Mouse (Mus musculus) CH12.LX (cell line): Measurements from ENCODE around the gene Brsk2. TPM values are rescaled to one million over a fixed set of nuclear protein-coding genes. Genes with fewer than 3 reads are reported as not detected.

Experiments
- DNase-seq: peaks from one replicate; pipeline ENCODE4 v3.0.0-alpha.2; 2013; ENCODE audit errors: extremely low read depth
- H3K27ac ChIP-seq: 2 replicates; pipeline ENCODE4 v1.5.1; 2012; ENCODE audit warnings: low read depth, mild to moderate bottlenecking, control low read depth, moderate library complexity; ENCODE audit not compliant: insufficient read depth
- H3K27me3 ChIP-seq: replicated peaks from 2 replicates; pipeline ENCODE3; 2012; ENCODE audit warnings: inconsistent platforms
- H3K36me3 ChIP-seq, 2 experiments: replicated peaks in 1 of 2; 2 replicates each; pipeline versions ENCODE3 to v1.6.1; 2012; ENCODE audit warnings: inconsistent platforms in 1 of 2, low read length in 1 of 2, mild to moderate bottlenecking in 1 of 2, mixed read lengths in 1 of 2, moderate library complexity in 1 of 2; ENCODE audit not compliant: control insufficient read depth in 1 of 2, insufficient read depth in 1 of 2
- H3K4me1 ChIP-seq, 2 experiments: 2 replicates each; pipeline ENCODE4 v1.6.1; 2012; ENCODE audit warnings: inconsistent platforms in 1 of 2, moderate library complexity in 1 of 2; ENCODE audit not compliant: insufficient read depth in 2 of 2, control insufficient read depth in 1 of 2
- H3K4me2 ChIP-seq: 2 replicates; pipeline ENCODE4 v1.6.1; 2012; ENCODE audit warnings: low read depth, mild to moderate bottlenecking, control low read depth; ENCODE audit not compliant: poor library complexity, insufficient read depth, severe bottlenecking
- H3K4me3 ChIP-seq, 3 experiments: fragments of 150-350 bp in 1 of 3; sonication (generic) in 1 of 3; replicated peaks in 1 of 3; 2 replicates each; pipeline versions ENCODE3 to v1.5.1; 2011 to 2012; ENCODE audit warnings: low read depth in 2 of 3, low read length in 2 of 3, mild to moderate bottlenecking in 2 of 3, moderate library complexity in 2 of 3, control low read depth in 1 of 3, improper control_type of control experiment in 1 of 3, inconsistent platforms in 1 of 3, mixed read lengths in 1 of 3; ENCODE audit not compliant: poor library complexity in 1 of 3
- H3K79me2 ChIP-seq: replicated peaks from 2 replicates; pipeline ENCODE4 v1.6.1; 2012; ENCODE audit warnings: mild to moderate bottlenecking, moderate library complexity; ENCODE audit not compliant: control insufficient read depth, poor library complexity, insufficient read depth, severe bottlenecking; ENCODE audit errors: extremely low read depth
- H3K9ac ChIP-seq: 2 replicates; pipeline ENCODE4 v1.6.1; 2012; ENCODE audit warnings: low read depth, mild to moderate bottlenecking, control low read depth, moderate library complexity; ENCODE audit not compliant: insufficient read depth
- H3K9me3 ChIP-seq: replicated peaks from 2 replicates; pipeline ENCODE3; 2012; ENCODE audit warnings: low read length, inconsistent platforms, mixed read lengths
- BHLHE40 ChIP-seq: IDR thresholded peaks from 2 replicates; pipeline ENCODE4 v1.6.1; 2011; ENCODE audit warnings: mild to moderate bottlenecking, low read depth, low read length, improper control_type of control experiment
- CHD1 ChIP-seq: IDR thresholded peaks from 2 replicates; pipeline ENCODE4 v1.6.1; 2012; ENCODE audit warnings: low read depth, low read length, improper control_type of control experiment, inconsistent platforms
- E2F4 ChIP-seq: IDR thresholded peaks from 2 replicates; pipeline ENCODE4 v1.6.1; 2011; ENCODE audit warnings: low read depth, low read length, improper control_type of control experiment; ENCODE audit not compliant: insufficient replicate concordance
- ELF1 ChIP-seq: IDR thresholded peaks from 2 replicates; pipeline ENCODE4 v1.6.1; 2014; ENCODE audit warnings: low read depth, mild to moderate bottlenecking, inconsistent platforms, low read length, improper control_type of control experiment
- EP300 ChIP-seq: IDR thresholded peaks from 2 replicates; pipeline ENCODE4 v1.6.1; 2011; ENCODE audit warnings: low read length, improper control_type of control experiment
- ETS1 ChIP-seq: conservative IDR thresholded peaks from 2 replicates; pipeline ENCODE4 v1.6.1; 2012; ENCODE audit warnings: low read depth, mild to moderate bottlenecking, inconsistent platforms, low read length, improper control_type of control experiment, moderate library complexity
- HCFC1 ChIP-seq: IDR thresholded peaks from 2 replicates; pipeline ENCODE4 v1.6.1; 2012; ENCODE audit warnings: low read depth, mild to moderate bottlenecking, inconsistent platforms, low read length, improper control_type of control experiment
- IRF4 ChIP-seq: IDR thresholded peaks from 2 replicates; pipeline ENCODE4 v1.6.1; 2014; ENCODE audit warnings: low read depth, mild to moderate bottlenecking, inconsistent platforms, low read length, improper control_type of control experiment
- JUN ChIP-seq: IDR thresholded peaks from 2 replicates; pipeline ENCODE4 v1.6.1; 2011; ENCODE audit warnings: low read depth, mild to moderate bottlenecking, low read length, improper control_type of control experiment, moderate library complexity; ENCODE audit not compliant: insufficient read depth
- KAT2A ChIP-seq: IDR thresholded peaks from 2 replicates; pipeline ENCODE4 v1.6.1; 2012; ENCODE audit warnings: low read length, improper control_type of control experiment, inconsistent platforms; ENCODE audit not compliant: insufficient replicate concordance
- MAFK ChIP-seq: IDR thresholded peaks from 2 replicates; pipeline ENCODE4 v1.6.1; 2011; ENCODE audit warnings: low read length, improper control_type of control experiment; ENCODE audit not compliant: insufficient replicate concordance
- MAX ChIP-seq: IDR thresholded peaks from 2 replicates; pipeline ENCODE4 v1.6.1; 2011; ENCODE audit warnings: low read length, improper control_type of control experiment
- MAZ ChIP-seq: IDR thresholded peaks from 2 replicates; pipeline ENCODE4 v1.6.1; 2012; ENCODE audit warnings: low read depth, mild to moderate bottlenecking, inconsistent platforms, low read length, improper control_type of control experiment, moderate library complexity
- MYC ChIP-seq: IDR thresholded peaks from 2 replicates; pipeline ENCODE4 v1.6.1; 2011; ENCODE audit warnings: low read depth, mild to moderate bottlenecking, improper control_type of control experiment, low read length
- NRF1 ChIP-seq: IDR thresholded peaks from 2 replicates; pipeline ENCODE4 v1.6.1; 2014; ENCODE audit warnings: low read depth, mild to moderate bottlenecking, inconsistent platforms, low read length, improper control_type of control experiment, moderate library complexity
- POLR2A ChIP-seq: IDR thresholded peaks from 2 replicates; pipeline ENCODE4 v1.6.1; 2011; ENCODE audit warnings: low read depth, mild to moderate bottlenecking, improper control_type of control experiment, low read length
- RCOR1 ChIP-seq: conservative IDR thresholded peaks from 2 replicates; pipeline ENCODE4 v1.6.1; 2012; ENCODE audit warnings: low read depth, mild to moderate bottlenecking, inconsistent platforms, low read length, improper control_type of control experiment
- TBP ChIP-seq: conservative IDR thresholded peaks from 2 replicates; pipeline ENCODE4 v1.6.1; 2011; ENCODE audit warnings: low read depth, low read length, improper control_type of control experiment
- USF1 ChIP-seq: IDR thresholded peaks from 2 replicates; pipeline ENCODE4 v1.6.1; 2014; ENCODE audit warnings: low read depth, mild to moderate bottlenecking, inconsistent platforms, low read length, improper control_type of control experiment
- ZMIZ1 ChIP-seq: IDR thresholded peaks from 2 replicates; pipeline ENCODE4 v1.6.1; 2012; ENCODE audit warnings: low read depth, mild to moderate bottlenecking, inconsistent platforms, low read length, improper control_type of control experiment
- ZNF384 ChIP-seq: IDR thresholded peaks from 2 replicates; pipeline ENCODE4 v1.6.1; 2012; ENCODE audit warnings: low read depth, low read length, improper control_type of control experiment, inconsistent platforms
- dilution Hi-C: fragments of 300-500 bp; cut with MboI; formaldehyde crosslinking; loops from 2 replicates; pipeline ENCODE4 v1.14.3; 2020; ENCODE audit warnings: low sequenced_read_pairs; ENCODE audit not compliant: extremely low pct_unique_long_range_greater_than_20kb, extremely low pct_ligation_motif_present
- in situ Hi-C: fragments of 300-500 bp; cut with MboI; formaldehyde crosslinking; loops from 3 replicates; pipeline ENCODE4 v1.14.3; 2019; ENCODE audit warnings: low sequenced_read_pairs, low pct_ligation_motif_present, low pct_unique_long_range_greater_than_20kb, mixed read lengths
- polyA plus RNA-seq: library from polyadenylated mRNA; unstranded; fragments of >175 nt; gene quantifications from 2 replicates; pipeline ENCODE4 v1.2.1, GENCODE M21; 2012; ENCODE audit warnings: low read depth; ENCODE audit not compliant: insufficient read length
- total RNA-seq, 2 experiments: library from RNA; depleted of rRNA; stranded (reverse); fragments of 300-350 nt in 1 of 2; fragments of >200 nt in 1 of 2; gene quantifications; 2 replicates each; pipeline ENCODE4 v1.2.3; 2012 to 2014

Brsk2 gene
- total and polyA plus RNA-seq, 3 experiments, result 5.3 to 11.0 (median 10.9) TPM

DNA sequence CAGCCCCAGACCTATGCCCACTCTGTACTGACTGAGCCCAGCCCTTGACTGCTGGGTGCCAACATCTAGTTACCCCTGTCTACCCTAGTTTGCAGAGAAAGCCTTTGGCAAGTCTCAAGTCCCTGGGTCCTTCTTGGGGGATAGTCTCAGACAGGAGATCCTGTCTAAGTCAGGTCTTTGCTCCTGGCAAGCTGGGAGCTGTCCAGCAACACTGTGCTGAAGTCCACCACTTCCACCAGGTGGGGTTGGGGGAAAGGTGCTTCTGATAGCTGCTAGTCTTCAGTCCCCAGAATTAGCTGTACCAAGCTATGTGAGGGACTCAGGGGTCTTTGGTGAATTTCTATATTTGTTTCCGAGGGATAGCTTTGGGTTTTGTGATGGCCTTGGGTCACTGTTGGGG lies 9.6 kb downstream of the Brsk2 start:
- TF ChIP-seq CHD1, result no peak
- TF ChIP-seq E2F4, result no peak
- no peak for TF ChIP-seq POLR2A
- no peak for TF ChIP-seq TBP
- TF ChIP-seq IRF4, result no peak
- no peak for TF ChIP-seq BHLHE40
- no peak for TF ChIP-seq EP300
- TF ChIP-seq HCFC1, result no peak
- no peak for TF ChIP-seq RCOR1
- TF ChIP-seq ETS1, result no peak
- TF ChIP-seq MAX, result no peak
- TF ChIP-seq NRF1, result no peak
- TF ChIP-seq ELF1, result no peak
- no peak for TF ChIP-seq KAT2A
- TF ChIP-seq ZNF384, result no peak
- TF ChIP-seq ZMIZ1, result no peak
- no peak for TF ChIP-seq MYC
- TF ChIP-seq MAZ, result no peak
- no peak for TF ChIP-seq MAFK
- in situ Hi-C loops (no loop called here), dilution Hi-C loops (no loop called here)
- Histone ChIP-seq H3K27ac (no peak overlapping the region), H3K4me3 (no peak overlapping the region), H3K27me3 (peaks cover 86% of the 10 kb centered on the region), H3K9me3 (no peaks in the 10 kb centered on the region), H3K4me1 (no peaks in the 10 kb centered on the region), H3K79me2 (no peaks in the 10 kb centered on the region), H3K9ac (no peak overlapping the region), H3K4me2 (no peak overlapping the region), H3K36me3 (no peaks in the 10 kb centered on the region)
- DNase-seq, result no peak

DNA sequence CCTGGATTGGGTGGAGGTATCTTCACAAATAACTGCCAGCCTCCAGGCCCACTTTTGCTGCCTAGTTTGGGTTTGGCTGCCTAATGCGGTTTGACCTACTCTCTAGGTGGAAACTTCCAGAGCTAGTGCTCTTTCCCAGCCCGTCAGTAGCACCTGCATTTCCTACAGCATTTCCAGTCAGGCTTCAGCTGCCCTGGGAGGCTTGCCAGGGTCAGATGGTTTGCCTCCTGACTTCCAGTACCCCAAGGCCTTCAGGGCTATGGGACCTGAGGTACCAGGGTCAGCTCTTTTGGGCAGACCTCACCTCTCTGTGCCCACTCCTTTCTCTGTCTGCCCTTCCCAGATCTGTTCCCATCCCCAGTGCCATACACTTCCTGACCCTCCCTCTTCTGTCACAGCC lies 11.4 kb downstream of the Brsk2 start:
- Histone ChIP-seq H3K9ac (no peak overlapping the region), H3K36me3 (no peaks in the 10 kb centered on the region), H3K27me3 (peaks cover 87% of the 10 kb centered on the region), H3K79me2 (no peaks in the 10 kb centered on the region), H3K4me3 (no peak overlapping the region), H3K4me2 (no peak overlapping the region), H3K27ac (no peak overlapping the region), H3K9me3 (no peaks in the 10 kb centered on the region), H3K4me1 (no peaks in the 10 kb centered on the region)
- no peak for DNase-seq
- in situ Hi-C loops (no loop called here), dilution Hi-C loops (no loop called here)
- TF ChIP-seq USF1 (no peak), TBP (no peak), JUN (no peak)
